Mouse (Mus musculus) small intestine, adult 2 months (tissue): ENCODE measurements around the gene Prpf8. TPM values are rescaled to one million over a fixed set of nuclear protein-coding genes. Genes with fewer than 3 reads are reported as not detected.

Source experiments
- H3K27ac ChIP-seq: fragments of 200-500 bp; 2 replicates; pipeline ENCODE4 v1.5.1; 2012; ENCODE audit warnings: low read depth, low read length, control low read depth, inconsistent platforms; ENCODE audit not compliant: insufficient read depth
- H3K27me3 ChIP-seq: fragments of 200-500 bp; 2 replicates; pipeline ENCODE4 v1.6.1; 2012; ENCODE audit warnings: mild to moderate bottlenecking, moderate library complexity, low read length, inconsistent platforms; ENCODE audit not compliant: control insufficient read depth, insufficient read depth
- H3K36me3 ChIP-seq: fragments of 200-500 bp; 2 replicates; pipeline ENCODE4 v1.6.1; 2012; ENCODE audit warnings: mild to moderate bottlenecking, low read length, control low read depth, inconsistent platforms; ENCODE audit not compliant: control insufficient read depth, insufficient read depth
- H3K4me1 ChIP-seq: fragments of 200-500 bp; 2 replicates; pipeline ENCODE4 v1.6.1; 2012; ENCODE audit warnings: low read length, inconsistent platforms, mixed read lengths; ENCODE audit not compliant: control insufficient read depth, insufficient read depth, insufficient read length
- H3K4me3 ChIP-seq: fragments of 200-500 bp; 2 replicates; pipeline ENCODE4 v1.5.1; 2012; ENCODE audit warnings: low read depth, mild to moderate bottlenecking, control low read depth, inconsistent platforms, low read length, moderate library complexity
- CTCF ChIP-seq: fragments of 200-500 bp; IDR thresholded peaks from 2 replicates; pipeline ENCODE4 v1.5.1; 2012; ENCODE audit warnings: low read depth, mild to moderate bottlenecking, control low read depth, inconsistent platforms, low read length, moderate library complexity, mixed read lengths; ENCODE audit not compliant: insufficient replicate concordance, insufficient read length; ENCODE audit errors: extremely low read depth
- POLR2A ChIP-seq: fragments of 200-500 bp; IDR thresholded peaks from 2 replicates; pipeline ENCODE4 v1.6.1; 2012; ENCODE audit warnings: low read depth, mild to moderate bottlenecking, control low read depth, inconsistent platforms, low read length, moderate library complexity
- WGBS: fragments of 180-500 bp; shearing (Covaris S2); methylation state at CpG from one replicate; pipeline ENCODE4 v1.1.7; 2018; 5-methylcytosine and 5-hydroxymethylcytosine counted together
- polyA plus RNA-seq: library from polyadenylated mRNA; depleted of rRNA; stranded (reverse); fragments of >200 nt; gene quantifications from 2 replicates; pipeline ENCODE4 v1.2.3, GENCODE M21; 2012

The Prpf8 gene
- polyA plus RNA-seq, 1 experiment, result 44.2 TPM

- Histone ChIP-seq H3K4me3 (no peak overlapping the region), H3K4me1 (0 out of 2 replicates have a peak, but pooled peaks cover 2% of the 10 kb centered on the region), H3K36me3 (peaks cover 50% of the 10 kb centered on the region), H3K27ac (no peak overlapping the region), H3K27me3 (no peaks in the 10 kb centered on the region)
- TF ChIP-seq POLR2A, result no peak
- no peak for TF ChIP-seq CTCF
- 87% methylated on average over 8 of the region's 8 CpGs for WGBS
Observed at GRCm38 (mm10) chr11:75443711-75444110, 42.9 kb upstream of the Prpf8 start.

GRCm38 (mm10) chr11:75448575-75448974, 38.0 kb upstream of the Prpf8 start:
- Histone ChIP-seq H3K4me1 (peaks cover 5% of the 10 kb centered on the region; the same call in 1 of the 2 replicates), H3K27me3 (no peaks in the 10 kb centered on the region), H3K27ac (no peak overlapping the region), H3K4me3 (no peak overlapping the region), H3K36me3 (peaks cover 53% of the 10 kb centered on the region)
- TF ChIP-seq CTCF, result no peak
- no peak for TF ChIP-seq POLR2A
- 81% methylated on average over 3 of the region's 3 CpGs for WGBS

GRCm38 (mm10) chr11:75449695-75450094, 36.9 kb upstream of the Prpf8 start:
- 79% methylated on average over 7 of the region's 7 CpGs for WGBS
- Histone ChIP-seq H3K27me3 (no peaks in the 10 kb centered on the region), H3K36me3 (peaks cover 49% of the 10 kb centered on the region), H3K27ac (no peak overlapping the region), H3K4me3 (no peak overlapping the region), H3K4me1 (peaks cover 11% of the 10 kb centered on the region; the same call in 1 of the 2 replicates)
- TF ChIP-seq CTCF (no peak), POLR2A (no peak)

- WGBS, result 84% methylated on average over 8 of the region's 8 CpGs
- Histone ChIP-seq H3K27me3 (no peaks in the 10 kb centered on the region), H3K4me3 (no peak overlapping the region), H3K4me1 (peaks cover 18% of the 10 kb centered on the region; the same call in 1 of the 2 replicates), H3K36me3 (peaks cover 45% of the 10 kb centered on the region), H3K27ac (no peak overlapping the region)
- no peak for TF ChIP-seq CTCF
- TF ChIP-seq POLR2A, result no peak
Observed at GRCm38 (mm10) chr11:75450304-75450908, 36.2 kb upstream of the Prpf8 start.

GRCm38 (mm10) chr11:75450936-75451335, 35.7 kb upstream of the Prpf8 start:
- WGBS, result 92% methylated on average over 15 of the region's 15 CpGs
- H3K27me3 ChIP-seq, result no peaks in the 10 kb centered on the region
- H3K36me3 ChIP-seq, result peaks cover 39% of the 10 kb centered on the region
- no peak overlapping the region for H3K4me3 ChIP-seq
- H3K27ac ChIP-seq, result no peak overlapping the region
- peaks cover 18% of the 10 kb centered on the region; the same call in 1 of the 2 replicates for H3K4me1 ChIP-seq
- TF ChIP-seq POLR2A, result no peak
- no peak for TF ChIP-seq CTCF

GRCm38 (mm10) chr11:75452081-75452480, 34.5 kb upstream of the Prpf8 start:
- 92% methylated on average over 8 of the region's 8 CpGs for WGBS
- Histone ChIP-seq H3K27ac (no peak overlapping the region), H3K4me1 (peaks cover 18% of the 10 kb centered on the region; the same call in 1 of the 2 replicates), H3K36me3 (peaks cover 34% of the 10 kb centered on the region), H3K27me3 (no peaks in the 10 kb centered on the region), H3K4me3 (no peak overlapping the region)
- TF ChIP-seq CTCF (no peak), POLR2A (no peak)

GRCm38 (mm10) chr11:75452812-75453557, 33.6 kb upstream of the Prpf8 start:
- Histone ChIP-seq H3K36me3 (peaks cover 26% of the 10 kb centered on the region), H3K27me3 (no peaks in the 10 kb centered on the region), H3K4me1 (peaks cover 18% of the 10 kb centered on the region; the same call in 1 of the 2 replicates), H3K27ac (no peak overlapping the region), H3K4me3 (no peak overlapping the region; the same call in 1 of the 2 replicates)
- TF ChIP-seq POLR2A (no peak), CTCF (no peak)
- WGBS, result 92% methylated on average over 31 of the region's 31 CpGs
